Mouse (Mus musculus): ENCODE results near the gene Frk.
"Not testable (repeated sequence)": the region's sequence is repeated elsewhere in the genome, so short reads cannot be mapped to it uniquely, and the experiment has no call there.

Gene Frk

DNA sequence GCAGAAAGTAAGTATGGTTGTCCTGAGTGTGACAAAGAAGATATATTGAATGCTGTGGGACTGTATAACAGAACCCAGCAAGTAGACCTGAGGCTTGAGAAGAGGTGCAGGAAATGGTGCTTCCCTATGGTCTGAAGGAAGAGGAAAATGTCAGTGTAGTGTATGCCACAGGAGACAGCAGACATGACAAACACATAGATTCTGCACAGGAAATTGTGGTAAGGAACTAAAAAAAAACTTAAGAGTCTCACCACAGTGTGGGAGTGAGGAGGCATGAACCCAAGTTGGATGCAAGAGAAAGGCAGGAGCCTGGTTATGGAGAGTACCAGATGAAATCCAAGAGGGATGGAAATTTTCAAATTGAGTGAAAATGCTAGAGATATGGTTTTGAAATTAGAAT is 132.3 kb downstream of the Frk start:
- no peak for DNase-seq (ENCODE audit: low read depth, low spot score)

DNA sequence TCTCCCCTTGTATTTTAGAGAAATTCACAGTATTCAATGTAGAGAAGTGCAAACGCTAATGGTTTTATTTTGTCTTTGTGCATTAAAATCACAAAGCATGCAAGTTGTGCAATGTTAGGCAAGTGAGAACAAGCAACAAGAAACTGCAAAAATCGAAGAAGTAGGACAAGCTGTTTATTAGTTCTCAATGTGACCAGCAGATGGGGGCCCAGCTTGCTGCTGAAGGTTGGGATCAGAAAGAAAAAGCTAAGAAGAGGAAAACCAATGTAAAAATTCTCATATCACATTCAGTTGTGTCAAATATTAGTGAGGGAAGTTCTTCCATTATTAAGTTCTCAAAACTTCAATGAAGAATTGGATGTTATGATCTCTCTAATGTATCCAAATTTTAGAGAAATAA is 134.0 kb downstream of the Frk start:
- DNase-seq (ENCODE audit: low read depth, low spot score), result no peak

DNA sequence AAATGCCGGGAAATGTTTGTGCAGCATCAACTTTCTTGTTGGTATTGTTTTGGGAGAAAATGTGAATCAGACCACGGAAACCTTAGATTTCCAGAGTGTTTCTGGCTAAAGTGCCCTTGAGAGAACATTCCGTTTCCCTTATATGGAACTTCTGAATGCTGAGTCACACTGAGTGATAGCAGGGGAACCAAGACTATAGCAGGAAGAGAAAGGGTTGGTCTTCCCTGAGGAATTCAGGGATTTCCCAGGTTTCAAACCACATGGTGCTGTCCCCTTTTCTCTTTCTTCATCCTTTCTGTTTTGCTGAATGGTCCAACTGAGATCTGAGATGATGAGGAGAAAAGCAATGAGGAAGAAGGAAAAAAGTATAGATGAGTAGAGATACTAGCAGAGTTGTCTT is 135.3 kb downstream of the Frk start:
- no peak for DNase-seq (ENCODE audit: low read depth, low spot score)

DNA sequence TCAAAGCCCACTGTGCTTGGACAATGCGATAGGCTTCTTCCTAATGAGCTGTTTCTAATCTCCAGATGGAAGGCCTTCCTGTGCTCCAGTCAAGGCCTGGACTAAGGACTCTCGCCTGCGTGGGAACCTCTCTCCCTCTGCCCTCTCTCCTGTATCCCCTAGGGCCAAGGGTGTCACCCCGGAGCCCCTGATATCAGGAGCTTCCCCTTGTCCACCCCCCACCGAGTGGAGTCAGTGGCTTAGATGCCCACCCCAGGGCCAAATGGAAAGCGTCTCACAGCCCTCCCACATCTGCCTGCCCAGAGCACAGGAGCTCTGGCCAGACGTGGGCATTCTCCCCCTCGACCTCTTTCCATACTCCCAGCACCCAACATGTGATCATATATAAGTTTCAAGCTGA is 137.3 kb downstream of the Frk start:
- DNase-seq (ENCODE audit: low read depth, low spot score), result not testable (repeated sequence)

DNA sequence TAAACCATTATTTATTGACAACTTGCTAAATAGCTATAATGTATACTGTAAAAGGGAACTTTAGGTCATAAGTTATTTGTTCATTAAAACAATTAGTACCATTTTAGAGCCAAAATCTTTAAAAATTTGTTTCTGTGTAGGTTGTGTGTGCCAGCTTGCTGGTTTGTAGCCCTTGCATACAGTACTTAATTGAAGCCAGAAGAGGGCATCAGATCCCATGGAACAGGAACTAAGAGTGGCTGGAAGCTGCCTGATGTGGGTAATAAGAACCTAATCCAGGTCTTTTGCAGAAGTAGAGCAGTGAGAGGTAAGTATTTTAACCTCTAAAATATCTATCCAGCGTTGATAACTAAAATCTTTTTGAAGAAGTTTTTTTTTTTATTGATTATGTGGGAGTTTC is 155.0 kb downstream of the Frk start:
- no peak for DNase-seq (ENCODE audit: low read depth, low spot score)
